13 mouse cellular contexts compared by ENCODE assay signal in the genomic region with DNA sequence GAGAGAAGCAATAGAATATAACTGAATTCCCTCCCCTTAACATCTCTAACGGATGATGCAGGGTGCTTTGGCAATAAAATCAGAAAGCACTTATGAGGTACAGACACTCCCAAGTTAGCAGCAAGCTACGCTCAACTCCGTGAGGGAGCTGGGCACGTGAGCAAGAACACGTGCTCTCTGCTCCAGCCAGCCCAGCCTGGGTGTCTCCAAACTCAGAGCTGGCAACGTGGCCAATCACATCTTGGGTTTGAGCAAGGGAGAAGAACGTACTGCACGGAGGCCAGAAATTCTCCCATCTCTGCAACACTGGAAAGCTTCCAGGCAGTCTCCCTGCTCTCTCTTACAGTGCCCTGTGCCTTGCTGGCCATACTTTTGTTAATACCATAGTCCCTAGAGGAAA. TPM values are rescaled to one million over a fixed set of nuclear protein-coding genes. Genes with fewer than 3 reads are reported as not detected.
DNase-seq lines count a peak whose midpoint lies in the region; ATAC-seq and TF ChIP-seq lines count a peak whose summit lies in the region.
"Had no signal": no experiment of that assay in that cellular context is flagged by ENCODE, and none has a peak within 500 bp of the region (broad histone marks: within the 10 kb centered on the region; RNA-seq: fewer than 3 reads in every experiment).

No protein-coding gene starts in this region.

- DNase-seq in cerebellum, postnatal 14 days, result peak; percentile 15 to 25
- DNase-seq in cerebellum, postnatal 4 days (ENCODE audit: low spot score in 2 of 2), result no peak
- DNase-seq in right cerebral cortex, adult 18-20 months, result peak; percentile 30
- DNase-seq in right cerebral cortex, postnatal 25 days, result no peak
- peak; percentile 19 to 25 for DNase-seq in heart, postnatal 36 days
- peak; percentile 51 for DNase-seq in testis, postnatal 10 days (ENCODE audit: low spot score)
- no peak for DNase-seq in midbrain, postnatal 0 days (ENCODE audit: low spot score)
- no peak for DNase-seq in layer of hippocampus, adult 18-20 months (ENCODE audit: low spot score in 2 of 2)
- DNase-seq: cerebellum, adult 11-12 months; kidney, adult 11 months had no signal

- TF ChIP-seq CTCF in midbrain, postnatal 0 days (IDR thresholded peaks at IDR 0.05), result no peak

- H3K36me3 ChIP-seq in midbrain, postnatal 0 days (ENCODE audit: insufficient read depth, low read length), result no peaks in the 10 kb centered on the region
- H3K36me3 ChIP-seq: embryonic facial prominence, embryonic 12.5 days had no signal

- H3K27ac ChIP-seq in midbrain, postnatal 0 days (ENCODE audit: low read depth, low read length), result no peak overlapping the region
- H3K27ac ChIP-seq: embryonic facial prominence, embryonic 12.5 days; forebrain, embryonic 13.5 days; macrophage had no signal

- H3K4me2 ChIP-seq in midbrain, postnatal 0 days (ENCODE audit: low read depth, low read length, poor library complexity, severe bottlenecking), result no peak overlapping the region
- H3K4me2 ChIP-seq: embryonic facial prominence, embryonic 12.5 days; forebrain, embryonic 13.5 days had no signal

- no peak overlapping the region for H3K9ac ChIP-seq in midbrain, postnatal 0 days (replicated peaks; ENCODE audit: low read length, poor library complexity, severe bottlenecking)
- H3K9ac ChIP-seq: embryonic facial prominence, embryonic 12.5 days; forebrain, embryonic 13.5 days had no signal

- intact Hi-C loops in heart, postnatal 36 days (cut with DNase I), result no loop called here

- H3K9me3 ChIP-seq in midbrain, postnatal 0 days (ENCODE audit: low read length), result no peaks in the 10 kb centered on the region
- H3K9me3 ChIP-seq: embryonic facial prominence, embryonic 12.5 days; forebrain, embryonic 13.5 days had no signal

- ATAC-seq in midbrain, postnatal 0 days (ENCODE audit: low FRiP score), result no peak
- ATAC-seq: forebrain, embryonic 13.5 days had no signal

- H3K4me3 ChIP-seq in midbrain, postnatal 0 days (ENCODE audit: low read depth, low read length), result no peak overlapping the region
- H3K4me3 ChIP-seq: embryonic facial prominence, embryonic 12.5 days; forebrain, embryonic 13.5 days had no signal

- WGBS in midbrain, postnatal 0 days, result 82% methylated on average over 8 of the region's 8 CpGs

- peaks cover 4% of the 10 kb centered on the region; the same call in 1 of the 2 replicates for H3K27me3 ChIP-seq in midbrain, postnatal 0 days (ENCODE audit: insufficient read depth, low read length)

- 0 out of 2 replicates have a peak, but pooled peaks cover 4% of the 10 kb centered on the region for H3K4me1 ChIP-seq in midbrain, postnatal 0 days (ENCODE audit: insufficient read depth, low read length)

RNA-seq across cellular contexts. Expression of gene Lgi2, which starts 6.0 kb away (rescaled TPM):
- under 1 TPM; 0.33 to 0.60 TPM for total RNA-seq in heart, postnatal 36 days (2021)
- 24.0 and 25.2 TPM in 2 replicates for total RNA-seq in midbrain, postnatal 0 days (2014; rRNA removed)
- polyA plus RNA-seq in midbrain, postnatal 0 days (2015; fragmentation: Nextera tagmentation; extraction: Ambion mirVana), result 8.5 and 9.8 TPM in 2 replicates
- total RNA-seq in layer of hippocampus, adult 18-20 months (2021), result 10 to 100 TPM; 20.8 to 24.3 TPM
- polyA plus RNA-seq: macrophage had no signal

Comparison
In these comparisons a context has a peak if more than half of its experiments do, and no peak if none do; other contexts are left out.
1. DNase-seq: peak in cerebellum, postnatal 14 days (2 of 2), right cerebral cortex, adult 18-20 months (single experiment), heart, postnatal 36 days (2 of 2) and testis, postnatal 10 days (single experiment); none in cerebellum, postnatal 4 days (0 of 2), right cerebral cortex, postnatal 25 days (single experiment), midbrain, postnatal 0 days (single experiment) and layer of hippocampus, adult 18-20 months (0 of 2).
2. RNA of gene Lgi2, which starts 6.0 kb away (total RNA-seq): 20.8 to 24.3 TPM in layer of hippocampus, adult 18-20 months and 24.0 to 25.2 TPM in midbrain, postnatal 0 days; 0.33 to 0.60 TPM in heart, postnatal 36 days; every median in the first group is over 10 times any median in the second.